Mouse (Mus musculus) cortical plate, adult 2 months (tissue): ENCODE measurements at regions not wholly inside any gene's neighbourhood (a gene's known extent, or its start where the extent isn't known, plus 50 kb on each side); places are given as distances from the start of the nearest gene placed in this dataset.

Experiments
- CTCF ChIP-seq: fragments of 200-500 bp; IDR thresholded peaks from 2 replicates; pipeline ENCODE4 v1.5.1; 2011; ENCODE audit warnings: mild to moderate bottlenecking, control low read depth, low read length; ENCODE audit not compliant: insufficient read depth; ENCODE audit errors: extremely low read depth
- POLR2A ChIP-seq: fragments of 200-500 bp; IDR thresholded peaks from 2 replicates; pipeline ENCODE4 v1.6.1; 2011; ENCODE audit warnings: mild to moderate bottlenecking, low read length, control low read depth; ENCODE audit not compliant: insufficient read depth; ENCODE audit errors: extremely low read depth

GRCm38 (mm10) chr10:44765527-44765926 lies 237.2 kb upstream of the Prdm1 start:
- TF ChIP-seq CTCF (no peak), POLR2A (no peak)
